Mouse (Mus musculus) intestine, embryonic 16.5 days (tissue): ENCODE results near the gene Fam126b. TPM values are rescaled to one million over a fixed set of nuclear protein-coding genes. Genes with fewer than 3 reads are reported as not detected.
"Not testable (repeated sequence)": the region's sequence is repeated elsewhere in the genome, so short reads cannot be mapped to it uniquely, and the experiment has no call there.

Experiments used
- ATAC-seq: fragments of 200-750 bp; cut with Nextera tagmentation; 2 replicates; pipeline ENCODE4 v1.8.0; 2017; ENCODE audit warnings: moderate TSS enrichment, moderate library complexity
- H3K27ac ChIP-seq: fragments of 300-500 bp; sonication (generic); 2 replicates; pipeline ENCODE4 v1.5.1; 2014; ENCODE audit warnings: mild to moderate bottlenecking, low read length
- H3K27me3 ChIP-seq: fragments of 300-500 bp; sonication (generic); replicated peaks from 2 replicates; pipeline ENCODE4 v1.6.1; 2014; ENCODE audit warnings: low read length, control low read depth, mixed read lengths; ENCODE audit not compliant: control insufficient read depth, insufficient read depth
- H3K36me3 ChIP-seq: fragments of 300-500 bp; sonication (generic); 2 replicates; pipeline ENCODE4 v1.6.1; 2014; ENCODE audit warnings: low read length, control low read depth; ENCODE audit not compliant: control insufficient read depth, insufficient read depth
- H3K4me1 ChIP-seq: fragments of 300-500 bp; sonication (generic); 2 replicates; pipeline ENCODE4 v1.6.1; 2014; ENCODE audit warnings: low read length, control low read depth, mixed read lengths; ENCODE audit not compliant: control insufficient read depth, insufficient read depth
- H3K4me2 ChIP-seq: fragments of 300-500 bp; sonication (generic); 2 replicates; pipeline ENCODE4 v1.6.1; 2014; ENCODE audit warnings: low read depth, low read length, control low read depth
- H3K4me3 ChIP-seq: fragments of 300-500 bp; sonication (generic); 2 replicates; pipeline ENCODE4 v1.5.1; 2014; ENCODE audit warnings: mild to moderate bottlenecking, low read length
- H3K9ac ChIP-seq: fragments of 300-500 bp; sonication (generic); 2 replicates; pipeline ENCODE4 v1.6.1; 2014; ENCODE audit warnings: low read depth, low read length
- H3K9me3 ChIP-seq: fragments of 300-500 bp; sonication (generic); 2 replicates; pipeline ENCODE4 v1.6.1; 2016; ENCODE audit warnings: low read length, control low read depth; ENCODE audit not compliant: control insufficient read depth
- WGBS: fragments of 180-500 bp; shearing (Covaris S2); extraction: QIAGEN DNeasy Blood & Tissue Kit; methylation state at CpG from one replicate; pipeline ENCODE4 v1.1.7; 2014; 5-methylcytosine and 5-hydroxymethylcytosine counted together
- polyA plus RNA-seq: library from polyadenylated mRNA; unstranded; fragments of >200 nt; fragmentation: Nextera tagmentation; extraction: Ambion mirVana; gene quantifications from 2 replicates; pipeline ENCODE4 v1.2.1, GENCODE M21; 2015

Gene Fam126b
- 7.0 and 9.6 TPM in 2 replicates for polyA plus RNA-seq

GRCm38 (mm10) chr1:58586171-58586997, at the start of gene Fam126b, which contains the start of gene Ndufb3:
Gene Fam126b, minus strand, starts transcription at chr1:58586323.
Gene Ndufb3, plus strand, starts transcription at chr1:58586384.
- Histone ChIP-seq H3K27me3 (no peaks in the 10 kb centered on the region), H3K9me3 (no peaks in the 10 kb centered on the region), H3K4me1 (peaks cover 7% of the 10 kb centered on the region; the same call in 1 of the 2 replicates), H3K27ac (peak within 1 kb of the TSS; percentile 68), H3K9ac (peak within 1 kb of the TSS; percentile 95), H3K4me2 (peak within 1 kb of the TSS; percentile 88), H3K36me3 (no peaks in the 10 kb centered on the region), H3K4me3 (peak within 1 kb of the TSS; percentile 83)
- peak; percentile 100 for ATAC-seq
- WGBS = under 1% methylated on average over 35 of the region's 41 CpGs

- H3K36me3 ChIP-seq, H3K27ac ChIP-seq, H3K9ac ChIP-seq, H3K4me1 ChIP-seq, H3K4me2 ChIP-seq, H3K9me3 ChIP-seq, H3K4me3 ChIP-seq, H3K27me3 ChIP-seq, ATAC-seq: not testable (repeated sequence)
- WGBS = 89% methylated on average over 1 of the region's 2 CpGs
Observed at GRCm38 (mm10) chr1:58628847-58629246, 42.7 kb upstream of the Fam126b start.

- whole genome bisulfite sequencing = 55% methylated on average over 7 of the region's 7 CpGs
- H3K4me3 ChIP-seq = no peak overlapping the region
- no peaks in the 10 kb centered on the region for H3K27me3 ChIP-seq
- no peak overlapping the region for H3K27ac ChIP-seq
- no peak overlapping the region for H3K9ac ChIP-seq
- no peak overlapping the region for H3K4me2 ChIP-seq
- ATAC-seq = no peak; the same call in 1 of the 2 replicates
- no peaks in the 10 kb centered on the region for H3K36me3 ChIP-seq
- H3K4me1 ChIP-seq = no peaks in the 10 kb centered on the region
- H3K9me3 ChIP-seq = peaks cover 3% of the 10 kb centered on the region
Observed at GRCm38 (mm10) chr1:58621996-58622748, 36.0 kb upstream of the Fam126b start.

- no peak for ATAC-seq
- H3K4me1 ChIP-seq = no peaks in the 10 kb centered on the region
- 67% methylated on average over 3 of the region's 3 CpGs for WGBS
- no peak overlapping the region for H3K9ac ChIP-seq
- no peaks in the 10 kb centered on the region for H3K27me3 ChIP-seq
- H3K9me3 ChIP-seq = peaks cover 3% of the 10 kb centered on the region
- H3K27ac ChIP-seq = no peak overlapping the region
- no peaks in the 10 kb centered on the region for H3K36me3 ChIP-seq
- H3K4me3 ChIP-seq = no peak overlapping the region
- H3K4me2 ChIP-seq = no peak overlapping the region
Observed at GRCm38 (mm10) chr1:58621251-58621650, 35.1 kb upstream of the Fam126b start.

- no peak for ATAC-seq
- H3K4me2 ChIP-seq = no peak overlapping the region
- no peak overlapping the region for H3K9ac ChIP-seq
- peaks cover 3% of the 10 kb centered on the region for H3K9me3 ChIP-seq
- 89% methylated on average over 2 of the region's 2 CpGs for WGBS
- no peaks in the 10 kb centered on the region for H3K27me3 ChIP-seq
- H3K36me3 ChIP-seq = no peaks in the 10 kb centered on the region
- H3K27ac ChIP-seq = no peak overlapping the region
- no peaks in the 10 kb centered on the region; the same call in 1 of the 2 replicates for H3K4me1 ChIP-seq
- no peak overlapping the region for H3K4me3 ChIP-seq
Observed at GRCm38 (mm10) chr1:58618766-58619165, 32.6 kb upstream of the Fam126b start.

- H3K4me1 ChIP-seq = no peaks in the 10 kb centered on the region; the same call in 1 of the 2 replicates
- H3K9ac ChIP-seq = no peak overlapping the region
- H3K9me3 ChIP-seq = peaks cover 3% of the 10 kb centered on the region
- no peaks in the 10 kb centered on the region for H3K27me3 ChIP-seq
- no peak overlapping the region for H3K4me2 ChIP-seq
- 72% methylated on average over 6 of the region's 6 CpGs for WGBS
- ATAC-seq = no peak
- H3K36me3 ChIP-seq = no peaks in the 10 kb centered on the region
- H3K4me3 ChIP-seq = no peak overlapping the region
- H3K27ac ChIP-seq = 0 out of 2 replicates have a peak overlapping the region, but pooled peaks have one; percentile 20
Observed at GRCm38 (mm10) chr1:58617978-58618668, 32.0 kb upstream of the Fam126b start.

- Histone ChIP-seq H3K9me3 (peaks cover 3% of the 10 kb centered on the region), H3K27ac (no peak overlapping the region), H3K4me2 (no peak overlapping the region), H3K9ac (no peak overlapping the region), H3K27me3 (no peaks in the 10 kb centered on the region), H3K4me1 (no peaks in the 10 kb centered on the region; the same call in 1 of the 2 replicates), H3K36me3 (no peaks in the 10 kb centered on the region), H3K4me3 (no peak overlapping the region)
- WGBS = 49% methylated on average over 5 of the region's 5 CpGs
- peak; percentile 40; the same call in 1 of the 2 replicates for ATAC-seq
Observed at GRCm38 (mm10) chr1:58617076-58617475, 31.0 kb upstream of the Fam126b start.

- Histone ChIP-seq H3K27me3 (no peaks in the 10 kb centered on the region), H3K4me2 (no peak overlapping the region), H3K9ac (no peak overlapping the region), H3K27ac (no peak overlapping the region), H3K4me3 (no peak overlapping the region), H3K9me3 (peaks cover 3% of the 10 kb centered on the region), H3K4me1 (no peaks in the 10 kb centered on the region; the same call in 1 of the 2 replicates), H3K36me3 (no peaks in the 10 kb centered on the region)
- no peak for ATAC-seq
- WGBS = 67% methylated on average over 3 of the region's 3 CpGs
Observed at GRCm38 (mm10) chr1:58616176-58616575, 30.1 kb upstream of the Fam126b start.

GRCm38 (mm10) chr1:58615146-58615545, 29.0 kb upstream of the Fam126b start:
- H3K27me3 ChIP-seq = no peaks in the 10 kb centered on the region
- no peak for ATAC-seq
- no peak overlapping the region for H3K9ac ChIP-seq
- no peak overlapping the region for H3K27ac ChIP-seq
- H3K4me1 ChIP-seq = no peaks in the 10 kb centered on the region; the same call in 1 of the 2 replicates
- no peak overlapping the region for H3K4me2 ChIP-seq
- peaks cover 3% of the 10 kb centered on the region for H3K9me3 ChIP-seq
- H3K36me3 ChIP-seq = no peaks in the 10 kb centered on the region
- no peak overlapping the region for H3K4me3 ChIP-seq
- 88% methylated on average over 4 of the region's 4 CpGs for WGBS
